Mouse (Mus musculus) kidney, postnatal 14 days (tissue): ENCODE results near the gene Cdc20b.

Experiments used
- DNase-seq: peaks from one replicate; pipeline ENCODE4 v3.0.0; 2022; ENCODE audit warnings: mixed read lengths

Gene Cdc20b

GRCm38 (mm10) chr13:113031351-113031750, 3.6 kb upstream of the Cdc20b start:
- DNase-seq, result no peak

- DNase-seq, result no peak
Measured at GRCm38 (mm10) chr13:113031792-113032571, 2.9 kb upstream of the Cdc20b start.

DNA sequence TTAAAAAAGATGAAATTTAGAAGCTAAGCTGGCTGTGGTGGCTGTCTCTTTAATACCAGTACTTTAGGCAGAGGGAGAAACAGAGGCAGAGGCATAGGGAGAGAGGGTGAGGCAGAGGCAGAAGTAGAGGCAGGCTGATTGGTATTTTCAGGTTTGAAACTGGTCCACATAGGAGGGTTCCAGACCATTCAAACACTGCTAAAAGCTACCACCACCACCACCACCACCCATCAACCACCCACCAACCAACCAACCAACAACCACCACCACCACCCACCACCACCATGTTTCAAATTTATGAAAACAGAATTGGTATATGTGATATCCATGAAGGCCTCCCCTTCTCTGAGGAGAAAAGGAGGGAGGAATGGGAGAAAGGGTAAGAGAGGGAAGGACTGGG, 2.1 kb upstream of the Cdc20b start:
- no peak for DNase-seq

- DNase-seq, result no peak
Measured at GRCm38 (mm10) chr13:113034271-113034886, 532 bp upstream of the Cdc20b start.

DNA sequence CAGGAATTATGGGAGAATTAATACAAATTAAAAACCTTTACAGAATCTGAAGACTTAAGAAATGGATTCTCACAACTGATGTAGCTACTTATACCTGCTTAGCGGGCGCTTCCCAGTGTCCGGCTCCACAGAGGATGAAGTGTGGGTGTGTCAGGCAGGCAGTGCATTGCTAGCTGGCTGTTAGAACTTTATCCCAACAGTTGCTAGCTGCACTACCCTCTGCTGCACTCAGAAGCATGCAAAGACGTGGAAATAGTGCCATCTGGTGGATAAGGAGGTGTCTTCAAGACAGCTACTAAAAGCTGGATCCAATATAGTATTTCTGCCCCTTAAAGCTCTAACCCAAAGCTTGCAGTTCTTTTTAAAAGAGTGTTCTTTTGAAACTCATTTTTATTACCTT, 941 bp downstream of the Cdc20b start:
- DNase-seq, result peak; percentile 85

GRCm38 (mm10) chr13:113044876-113045275, 10.0 kb downstream of the Cdc20b start:
- no peak for DNase-seq

- DNase-seq, result no peak
Measured at GRCm38 (mm10) chr13:113045458-113046110, 10.7 kb downstream of the Cdc20b start.

DNA sequence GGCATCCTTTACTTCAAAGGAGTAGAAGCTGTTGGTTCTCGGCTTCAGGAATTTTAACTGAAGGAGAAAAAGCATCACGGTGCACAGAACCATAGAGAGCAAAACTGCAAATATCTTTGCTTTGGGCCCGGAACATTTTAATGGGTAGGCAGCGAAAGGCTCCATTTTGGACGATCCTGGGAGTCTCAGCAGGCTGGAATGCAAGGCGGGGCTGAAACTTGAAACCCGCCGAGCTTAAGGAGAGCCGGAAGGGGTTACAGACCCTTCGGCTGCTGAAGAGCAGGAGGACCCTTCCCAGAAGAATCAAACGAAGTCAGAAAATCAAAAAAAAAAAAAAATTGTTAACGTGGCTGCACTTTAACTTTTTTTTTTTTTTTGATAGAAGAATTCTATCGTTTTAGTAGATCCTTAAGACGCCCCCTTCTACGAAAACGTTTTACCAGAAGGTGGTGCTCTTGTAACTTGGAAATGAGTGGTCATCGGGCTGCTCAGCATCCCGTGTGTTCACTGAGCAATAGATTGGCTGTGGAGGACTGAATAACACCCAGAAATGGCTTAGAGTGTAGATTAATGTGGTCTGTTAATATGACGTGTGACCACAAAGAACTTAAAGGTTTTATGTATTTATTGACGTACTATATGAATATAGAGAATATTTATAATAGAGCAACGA, 11.4 kb downstream of the Cdc20b start, which contains the start of gene Gpx8:
Gpx8 (minus strand) TSS at position 200 of the 673 bp plus-strand sequence.
- DNase-seq, result peak; percentile 76

GRCm38 (mm10) chr13:113047018-113047417, 12.1 kb downstream of the Cdc20b start:
- no peak for DNase-seq

- DNase-seq, result no peak
Measured at GRCm38 (mm10) chr13:113047647-113048046, 12.7 kb downstream of the Cdc20b start.

GRCm38 (mm10) chr13:113054230-113054629, 19.3 kb downstream of the Cdc20b start:
- no peak for DNase-seq

GRCm38 (mm10) chr13:113055826-113056225, 20.9 kb downstream of the Cdc20b start:
- no peak for DNase-seq

- DNase-seq, result no peak
Measured at GRCm38 (mm10) chr13:113061746-113062145, 26.8 kb downstream of the Cdc20b start.

GRCm38 (mm10) chr13:113064542-113064941, 29.6 kb downstream of the Cdc20b start:
- no peak for DNase-seq

GRCm38 (mm10) chr13:113079021-113079420, 44.1 kb downstream of the Cdc20b start:
- no peak for DNase-seq

DNA sequence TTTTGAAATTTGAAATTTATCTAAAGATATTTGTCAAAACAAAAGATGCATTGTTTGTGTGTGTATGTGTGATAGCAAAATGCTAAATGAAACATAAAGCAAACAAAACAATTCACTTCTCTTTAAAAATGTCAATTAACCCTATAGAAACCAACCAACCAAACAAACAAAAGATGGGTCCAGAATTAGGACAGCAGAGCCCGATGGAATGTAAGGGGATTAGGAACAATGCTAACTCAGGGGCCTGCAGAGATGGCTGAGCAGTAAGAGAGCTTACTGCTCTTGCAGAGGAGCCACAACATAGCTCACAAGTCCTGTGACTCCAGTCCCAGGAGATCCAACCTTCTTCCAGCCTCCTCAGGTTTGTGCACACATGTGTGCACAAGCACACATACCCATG, 47.2 kb downstream of the Cdc20b start:
- DNase-seq, result no peak

GRCm38 (mm10) chr13:113084732-113085131, 49.8 kb downstream of the Cdc20b start:
- DNase-seq, result no peak

DNA sequence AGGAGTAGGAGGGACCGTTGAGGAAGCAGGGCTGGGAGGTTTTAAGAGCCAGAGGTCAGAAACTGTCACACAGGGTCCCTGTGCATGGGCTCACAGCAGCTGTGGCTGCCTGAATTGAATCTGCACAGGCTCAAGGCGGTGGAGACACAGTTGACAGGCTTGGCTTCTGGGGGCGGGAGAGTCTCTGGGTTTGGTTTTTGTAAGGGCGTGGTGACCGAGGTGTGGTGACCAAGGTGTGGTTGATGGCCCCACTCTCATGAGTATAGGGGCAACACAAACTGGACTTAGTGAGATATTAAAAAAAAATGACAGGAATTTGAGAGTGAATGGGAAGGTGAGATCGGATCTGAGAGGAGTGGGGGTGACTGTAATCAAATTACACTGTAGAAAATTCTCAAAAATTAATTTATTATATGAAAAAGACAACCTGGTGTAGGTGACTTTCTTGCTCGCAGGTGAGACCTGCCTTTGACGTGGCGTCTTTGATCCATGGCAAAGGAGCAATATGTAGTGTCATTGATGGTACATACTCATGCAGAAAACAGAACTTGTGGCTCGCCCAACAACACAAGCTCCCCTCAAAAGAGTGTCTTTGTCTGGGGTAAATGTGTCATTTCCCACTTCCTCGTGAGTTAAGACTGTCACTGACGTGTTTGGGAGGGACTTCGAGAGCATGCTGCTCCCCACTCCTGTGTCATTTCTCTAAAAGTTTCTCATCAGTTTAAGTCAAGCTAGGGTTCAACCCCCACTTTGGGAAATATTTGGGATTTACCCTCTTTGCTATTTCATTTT, 52.5 kb downstream of the Cdc20b start:
- no peak for DNase-seq

DNA sequence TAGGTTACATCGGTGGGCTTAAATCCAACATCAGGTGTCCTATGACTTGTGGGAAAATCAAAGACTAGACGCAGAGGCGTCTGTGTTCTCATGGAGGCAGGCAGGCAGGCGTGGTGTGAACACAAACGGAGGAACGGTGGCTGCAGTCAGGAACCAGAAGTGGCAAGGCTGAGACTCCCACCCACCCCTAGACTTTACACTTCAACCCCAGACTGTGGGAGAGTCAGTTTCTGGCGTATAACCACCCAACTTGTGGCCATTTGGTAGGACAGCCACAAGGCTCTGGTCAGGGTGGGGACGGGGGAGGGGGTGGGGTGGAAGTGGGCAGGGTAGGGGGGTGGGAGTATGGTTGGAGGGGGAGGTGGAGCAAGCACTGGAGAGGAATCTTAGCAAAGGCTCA, 55.6 kb downstream of the Cdc20b start:
- DNase-seq, result no peak

DNA sequence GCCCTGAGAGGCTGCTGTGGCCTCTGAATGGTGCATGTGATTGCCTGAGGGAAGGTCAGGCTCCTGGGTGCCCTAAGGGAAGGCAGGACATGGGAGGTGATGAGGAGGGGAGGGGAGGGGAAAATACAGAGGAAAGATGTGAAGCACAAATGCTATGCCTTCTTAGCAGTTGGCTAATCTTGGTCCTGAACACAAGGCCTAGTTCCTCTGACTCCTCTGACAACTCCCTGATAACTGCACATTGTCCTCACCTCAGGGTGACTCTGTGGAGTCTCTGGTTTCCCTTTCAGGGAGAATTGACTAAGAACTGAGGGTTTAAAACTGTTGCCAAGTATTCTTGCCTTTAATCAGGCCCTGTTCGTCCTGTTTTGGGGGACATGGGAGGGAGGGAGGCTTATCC, 59.7 kb downstream of the Cdc20b start:
- DNase-seq, result no peak

GRCm38 (mm10) chr13:113097011-113097410, 62.1 kb downstream of the Cdc20b start:
- no peak for DNase-seq

- DNase-seq, result no peak
Measured at GRCm38 (mm10) chr13:113098406-113098805, 63.5 kb downstream of the Cdc20b start.
